Mouse (Mus musculus) spleen, adult 10 weeks (tissue): ENCODE measurements around the gene Gm47429. TPM values are rescaled to one million over a fixed set of nuclear protein-coding genes. Genes with fewer than 3 reads are reported as not detected.

Source experiments
- polyA plus RNA-seq: library from polyadenylated mRNA; stranded (reverse); fragments of 350-450 nt; fragmentation: Illumina TruSeq; extraction: RNeasy Lipid Tissue Mini Kit (QIAGEN cat#74804); gene quantifications from one replicate; pipeline ENCODE4 v1.2.3, GENCODE M21; 2015; ENCODE audit warnings: low replicate concordance; ENCODE audit not compliant: insufficient read depth

The Gm47429 gene
- not detected for polyA plus RNA-seq

GRCm38 (mm10) chr13:50443812-50444211 lies at the start of gene Gm47429:
Gm47429 (minus strand) TSS chr13:50443912.

DNA sequence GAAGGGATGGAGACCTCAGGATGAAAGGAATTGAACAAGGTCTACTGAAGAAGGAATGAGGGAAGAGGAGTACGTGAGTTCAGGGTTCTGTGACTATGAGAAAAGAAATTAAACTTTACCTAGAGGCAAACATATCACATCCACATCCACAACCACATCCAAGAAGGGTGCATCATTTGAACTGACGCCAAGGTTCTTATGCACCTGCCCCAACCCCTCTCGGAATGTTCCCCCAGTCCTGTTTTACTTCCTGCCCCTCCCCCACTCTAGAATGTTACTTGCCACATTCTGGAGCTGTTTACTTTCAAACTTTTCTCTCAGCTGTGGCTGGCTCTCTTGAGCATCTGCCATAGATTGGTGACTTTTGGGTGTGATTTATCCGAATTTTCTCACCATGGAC lies 23.3 kb upstream of the Gm47429 start, which contains the start of gene Nutm2:
Gene Nutm2, plus strand, starts transcription at position 301 of the 400 bp plus-strand sequence.

DNA sequence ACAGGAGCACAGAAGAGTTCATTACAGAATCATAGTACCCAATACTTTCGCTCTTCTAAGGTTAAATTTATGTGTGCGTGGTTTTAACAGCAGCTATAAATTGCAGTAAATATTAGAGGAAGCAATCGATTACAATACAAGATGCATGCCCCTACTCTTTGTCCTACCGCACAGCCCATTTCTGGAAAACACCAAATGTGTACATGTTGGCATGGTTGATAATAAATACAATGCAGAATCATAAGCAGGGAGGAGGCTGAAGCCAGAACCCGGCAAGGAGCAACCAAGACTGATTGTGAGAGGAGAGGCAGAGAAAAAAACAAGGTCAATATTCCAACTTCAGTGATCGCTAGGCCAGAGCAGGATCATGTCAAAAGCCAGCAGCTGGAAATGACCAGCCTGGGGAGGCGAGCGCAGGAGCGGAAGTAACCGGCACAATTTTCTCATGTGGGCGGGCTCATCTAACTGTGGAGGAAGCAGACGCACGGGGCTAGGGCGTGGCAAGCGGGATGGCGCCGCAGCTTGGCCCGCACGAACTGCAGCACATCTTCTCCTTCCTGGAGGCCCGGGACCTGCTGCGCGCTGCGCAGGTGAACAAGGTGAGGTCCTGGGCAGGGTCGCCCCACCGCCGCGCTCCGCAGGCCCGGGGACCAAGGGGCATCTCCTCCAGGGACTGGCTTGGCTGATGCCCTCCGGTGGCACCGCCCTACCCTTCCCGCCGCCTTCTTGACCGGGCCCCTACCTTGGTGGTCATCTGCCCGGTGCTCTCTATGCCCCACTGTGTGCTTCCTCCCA lies 26.1 kb downstream of the Gm47429 start, which contains the start of gene Fbxw17:
Gene Fbxw17, plus strand, starts transcription at position 476 of the 795 bp plus-strand sequence.

Other genes with a start within 250 kb of the Gm47429 start
- gene Gm906, start 193.6 kb downstream of the Gm47429 start, polyA plus RNA-seq, result not detected
- 21.7 TPM for gene Fbxw17, start 26.0 kb downstream of the Gm47429 start, polyA plus RNA-seq
- gene Nutm2, start 23.4 kb upstream of the Gm47429 start, polyA plus RNA-seq, result not detected
- not detected for gene Gm904, start 199.3 kb upstream of the Gm47429 start, polyA plus RNA-seq